Mouse (Mus musculus) embryo, embryonic 10 days (tissue): ENCODE results near the gene Slc35a3.
A peak's percentile ranks its signal among the peaks of the same experiment; 100 is the strongest.
"Not testable (repeated sequence)": the region's sequence is repeated elsewhere in the genome, so short reads cannot be mapped to it uniquely, and the experiment has no call there.

ENCODE experiments used
- DNase-seq: peaks from one replicate; pipeline ENCODE4 v3.0.0-alpha.2; 2015; ENCODE audit warnings: low spot score

The Slc35a3 gene

DNA sequence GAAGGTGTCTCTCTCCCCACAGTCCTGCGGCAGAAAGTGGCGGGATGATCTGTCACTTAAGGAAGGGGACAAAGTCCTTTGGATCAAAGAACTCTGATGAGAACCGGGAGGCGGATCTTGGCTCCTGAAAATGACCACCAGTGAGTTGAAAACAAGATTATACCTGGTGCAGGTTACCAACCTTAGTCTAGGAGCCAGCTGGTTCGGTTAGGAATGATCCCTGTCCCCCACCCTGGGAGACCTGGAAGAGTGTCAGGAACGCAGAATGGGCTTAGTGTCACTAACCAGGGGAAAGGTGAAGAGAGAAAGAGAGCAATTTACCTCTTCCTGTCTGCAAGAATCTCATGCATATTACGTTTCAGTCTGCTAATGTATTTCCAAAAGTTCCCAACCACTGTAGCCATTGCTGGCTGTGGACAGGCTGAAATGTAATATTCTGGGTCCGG, at the start of gene Slc35a3:
Gene Slc35a3 (minus strand): TSS at position 396 of the 446 bp plus-strand sequence.
- DNase-seq, result no peak

- no peak for DNase-seq
Measured at GRCm38 (mm10) chr3:116752818-116753217, 40.2 kb upstream of the Slc35a3 start.

DNA sequence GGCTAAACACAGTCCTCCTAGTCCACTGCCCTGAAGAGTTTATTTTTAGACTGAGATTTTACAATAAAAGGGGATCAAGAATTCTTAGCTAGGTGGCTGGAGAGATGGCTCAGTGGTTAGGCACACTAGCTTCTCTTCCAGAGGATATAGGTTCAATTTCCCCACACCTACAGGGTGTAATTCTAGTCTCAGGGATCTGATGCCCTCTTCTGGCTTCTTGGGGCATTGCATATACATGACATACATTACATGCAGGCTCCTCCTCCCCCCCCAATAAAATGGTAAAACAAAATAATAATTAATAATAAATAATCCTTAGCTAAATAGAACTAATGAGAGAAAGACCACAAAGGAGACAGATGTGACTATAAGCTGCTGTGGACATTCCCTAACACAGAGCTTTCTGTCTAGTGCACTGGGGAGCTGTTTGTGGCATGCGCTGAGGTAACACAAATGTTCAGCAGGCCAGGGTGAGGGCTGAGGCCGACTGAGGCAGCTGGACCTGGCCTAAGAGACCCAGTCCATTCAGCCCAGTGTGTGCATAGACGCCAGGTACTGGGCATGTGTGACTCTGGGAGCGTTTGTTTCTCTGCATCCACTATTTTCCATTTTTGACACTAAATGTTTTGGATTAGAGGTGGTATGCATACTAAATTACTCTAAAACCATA, 38.7 kb upstream of the Slc35a3 start:
- DNase-seq, result peak; percentile 51

- DNase-seq, result peak; percentile 75
Measured at GRCm38 (mm10) chr3:116748391-116749170, 36.0 kb upstream of the Slc35a3 start.

- not testable (repeated sequence) for DNase-seq
Measured at GRCm38 (mm10) chr3:116747648-116748047, 35.0 kb upstream of the Slc35a3 start.

GRCm38 (mm10) chr3:116740963-116741362, 28.3 kb upstream of the Slc35a3 start:
- DNase-seq, result no peak

GRCm38 (mm10) chr3:116740106-116740505, 27.5 kb upstream of the Slc35a3 start:
- no peak for DNase-seq

DNA sequence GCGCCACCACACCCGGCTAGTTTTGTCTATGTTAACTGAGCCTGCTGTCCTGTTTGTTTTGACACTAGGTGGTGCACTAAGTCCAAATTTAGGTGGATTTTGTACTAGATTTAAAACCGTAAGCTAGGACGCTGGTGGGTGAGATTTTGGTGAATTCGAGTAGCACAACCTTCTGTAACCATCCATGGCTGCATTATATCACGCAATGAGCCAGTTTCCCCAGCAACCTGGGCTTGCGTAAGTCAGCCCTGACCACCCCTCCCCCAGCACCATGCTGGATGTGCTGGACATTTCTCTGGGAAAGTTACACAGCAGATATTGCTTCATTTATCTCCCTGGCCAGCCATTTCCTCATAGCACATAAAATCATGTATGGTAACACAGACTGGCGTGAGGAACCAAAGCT, 24.7 kb upstream of the Slc35a3 start:
- no peak for DNase-seq

- no peak for DNase-seq
Measured at GRCm38 (mm10) chr3:116729483-116730174, 17.0 kb upstream of the Slc35a3 start.

DNA sequence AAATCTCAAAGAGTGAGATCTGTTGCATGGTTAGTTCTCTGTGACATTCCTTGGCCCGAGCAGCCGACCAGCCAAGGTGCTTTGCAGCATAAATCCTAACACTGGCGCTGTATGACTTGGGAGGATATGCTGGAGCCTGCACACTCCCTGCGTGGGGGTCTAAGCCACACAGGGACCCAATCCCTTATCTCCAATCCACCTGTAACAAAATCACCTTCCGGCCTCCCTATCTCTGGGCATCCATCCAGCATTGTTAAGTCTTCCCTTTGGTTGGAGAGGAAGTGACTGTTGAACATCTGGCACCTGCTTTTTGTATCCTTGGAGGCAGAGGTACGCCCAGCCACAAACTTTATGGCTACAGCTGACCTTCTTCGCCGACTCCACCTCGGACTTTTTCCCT, 14.2 kb upstream of the Slc35a3 start:
- DNase-seq, result no peak

DNA sequence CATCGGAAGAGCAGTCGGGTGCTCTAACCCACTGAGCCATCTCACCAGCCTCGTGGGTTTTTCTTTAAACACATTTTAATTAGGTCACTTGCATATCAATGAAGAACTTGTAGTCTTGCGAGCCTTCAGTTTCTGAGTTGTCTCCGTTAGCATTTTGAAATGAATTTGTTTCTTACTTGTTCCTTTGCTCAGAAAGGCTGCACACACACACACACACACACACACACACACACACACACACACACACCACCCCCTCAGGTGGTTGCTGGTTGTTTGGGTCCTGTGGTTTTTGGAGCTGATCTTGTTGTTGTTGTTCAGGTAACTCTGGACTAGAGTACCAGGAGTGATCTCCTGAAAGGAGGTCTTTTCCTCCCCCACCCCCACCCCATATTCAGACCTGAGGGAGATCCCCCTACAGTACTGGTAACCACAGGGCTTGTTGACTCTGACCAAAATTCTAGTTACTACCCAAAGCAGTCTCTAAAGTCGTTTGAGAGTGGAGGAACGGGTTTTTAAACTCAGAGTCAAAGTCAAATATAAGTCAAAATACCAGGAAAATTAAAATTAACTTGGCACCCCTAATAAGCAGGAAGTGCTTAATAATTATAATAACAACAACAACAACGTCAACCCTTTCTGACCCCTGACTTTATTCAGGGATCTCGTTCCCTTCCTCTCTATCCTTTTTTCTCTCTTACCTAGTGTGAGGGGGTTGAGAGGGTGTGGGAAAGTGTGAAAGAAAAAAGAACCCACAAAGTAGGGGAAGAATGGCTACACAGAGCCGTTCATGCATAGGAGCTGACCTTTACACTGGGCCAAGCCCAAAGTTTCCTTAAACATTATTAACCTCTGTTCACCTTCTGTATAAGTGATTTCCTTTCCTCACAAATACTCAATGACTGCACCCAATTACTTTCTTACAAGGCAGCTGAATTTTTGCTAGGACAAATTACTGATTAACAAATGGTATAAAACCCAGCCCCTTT, 11.2 kb upstream of the Slc35a3 start:
- DNase-seq, result no peak

DNA sequence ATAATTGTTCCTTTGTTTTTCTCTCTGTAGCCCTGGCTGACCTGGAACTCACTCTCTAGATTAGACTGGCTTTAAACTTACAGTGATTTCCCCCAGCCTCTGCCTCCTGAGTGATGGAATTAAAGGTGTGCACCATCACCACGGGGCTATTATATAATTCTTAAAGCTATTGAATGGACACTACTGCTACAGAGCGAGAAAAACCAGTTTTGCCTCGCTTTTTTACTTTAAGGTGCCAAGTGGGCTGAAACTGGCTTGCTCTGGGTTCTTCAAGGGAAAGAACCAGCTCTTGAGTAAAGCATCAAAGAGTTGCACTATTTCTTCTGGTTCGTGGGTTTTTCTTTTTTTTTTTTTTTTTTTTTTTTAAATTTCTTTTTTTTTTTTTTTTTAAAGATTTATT, 10.3 kb upstream of the Slc35a3 start:
- no peak for DNase-seq

DNA sequence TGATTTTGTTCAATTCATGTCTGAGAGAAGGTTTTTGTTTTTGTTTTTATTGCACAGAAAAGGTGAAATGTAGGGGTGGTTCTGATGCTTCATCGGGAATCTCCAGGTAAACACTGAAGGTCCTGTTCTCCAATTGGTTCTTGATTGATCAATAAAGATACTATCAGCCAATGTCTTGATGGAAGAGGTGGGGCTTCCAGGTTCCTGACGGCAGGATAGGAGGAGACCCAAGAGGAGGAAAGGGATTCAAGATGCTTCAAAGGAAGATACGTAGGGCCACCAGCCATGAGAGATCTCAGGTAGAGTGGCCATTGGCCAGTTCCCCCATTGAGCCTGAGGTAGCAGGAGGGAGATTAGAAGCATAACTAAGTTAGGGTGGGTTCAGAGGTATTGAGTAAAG, 6.3 kb upstream of the Slc35a3 start:
- DNase-seq, result no peak

DNA sequence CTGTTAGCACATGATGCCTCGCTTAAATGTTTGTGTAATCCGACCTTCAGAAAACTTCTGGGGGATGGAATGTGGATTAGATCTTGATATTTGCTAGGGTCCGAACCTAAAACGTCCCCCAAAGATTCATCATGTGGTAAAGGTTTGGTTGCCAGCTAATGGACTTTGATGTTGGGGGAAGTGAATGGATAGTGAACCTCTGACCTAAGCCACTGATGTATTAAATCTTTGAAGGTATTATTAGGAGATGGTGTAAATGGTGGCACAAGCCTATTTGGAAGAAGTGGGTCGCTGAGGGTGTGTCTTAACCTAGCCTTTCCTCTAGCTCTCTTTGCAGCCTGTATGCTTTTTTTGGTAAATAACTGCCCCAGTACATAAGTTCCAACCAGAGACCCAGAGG, 400 bp upstream of the Slc35a3 start:
- no peak for DNase-seq

- DNase-seq, result peak; percentile 69
Measured at GRCm38 (mm10) chr3:116711624-116712435, 801 bp downstream of the Slc35a3 start.

GRCm38 (mm10) chr3:116710941-116711340, 1.7 kb downstream of the Slc35a3 start:
- no peak for DNase-seq

DNA sequence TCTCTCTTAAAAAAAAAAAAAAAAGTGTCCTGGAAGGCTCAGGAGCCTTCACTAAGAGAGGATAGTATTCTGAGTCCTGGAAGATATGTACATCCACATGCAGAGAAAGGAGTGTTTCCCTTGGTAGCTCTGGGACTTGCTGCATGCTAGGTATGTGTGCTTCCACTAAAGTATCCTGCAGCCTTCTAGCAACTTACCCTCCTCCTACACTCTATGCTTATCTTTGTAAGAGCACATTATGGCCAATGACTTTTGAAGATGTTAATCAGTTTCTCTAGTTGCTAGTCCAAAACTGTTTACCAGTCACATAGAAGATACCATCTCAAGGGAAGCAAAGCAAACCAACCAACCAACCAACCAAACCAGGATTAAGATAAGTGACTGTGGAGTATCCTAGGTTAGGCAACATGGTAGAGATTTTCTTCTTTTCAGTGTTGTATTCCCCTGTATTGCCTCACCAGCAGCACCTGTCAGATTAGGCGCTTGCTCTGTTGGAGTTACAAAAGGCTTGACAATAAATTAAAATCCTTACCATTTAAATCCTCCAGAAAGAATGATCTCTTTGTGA, 6.9 kb downstream of the Slc35a3 start:
- no peak for DNase-seq

GRCm38 (mm10) chr3:116703835-116704234, 8.8 kb downstream of the Slc35a3 start:
- no peak for DNase-seq

DNA sequence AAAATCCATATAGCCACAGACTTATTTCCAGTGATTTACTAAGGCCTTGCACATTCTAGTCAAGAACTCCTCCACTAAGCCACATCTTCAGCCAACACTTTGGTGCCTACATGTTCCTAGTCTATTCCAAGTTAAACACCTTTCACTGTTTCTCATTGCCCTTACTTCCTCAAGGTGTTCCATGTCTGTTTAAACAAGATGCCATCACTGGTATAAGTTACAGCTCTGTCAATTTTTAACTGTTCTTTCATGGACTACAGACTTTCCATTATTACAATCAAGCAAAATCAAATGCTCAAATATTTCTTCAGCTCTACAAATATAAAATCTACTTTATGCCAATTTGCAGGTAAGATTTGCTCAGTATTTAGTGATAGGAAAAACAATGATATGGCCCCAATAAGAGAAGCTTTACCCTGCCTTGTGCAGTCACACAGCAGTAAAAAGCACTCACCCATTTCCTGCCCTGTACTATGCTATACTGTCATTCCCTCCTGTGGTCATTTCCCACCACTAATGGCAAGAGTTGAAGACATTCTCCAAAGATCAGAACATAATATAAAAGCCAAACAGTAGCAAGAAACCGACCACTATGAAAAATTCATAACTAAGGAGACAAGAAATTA, 9.9 kb downstream of the Slc35a3 start:
- no peak for DNase-seq

GRCm38 (mm10) chr3:116701601-116702000, 11.0 kb downstream of the Slc35a3 start:
- DNase-seq, result no peak
